Mouse (Mus musculus) limb, embryonic 12.5 days (tissue): Measurements from ENCODE around the gene Fbxl7. TPM values are rescaled to one million over a fixed set of nuclear protein-coding genes. Genes with fewer than 3 reads are reported as not detected.

Experiments used
- ATAC-seq: fragments of 200-750 bp; cut with Nextera tagmentation; 2 replicates; pipeline ENCODE4 v1.8.0; 2017; ENCODE audit warnings: low read depth, moderate TSS enrichment; ENCODE audit not compliant: insufficient number of reproducible peaks, insufficient read depth, low FRiP score, low TSS enrichment
- H3K27ac ChIP-seq: fragments of 300-500 bp; sonication (generic); 2 replicates; pipeline ENCODE4 v1.5.1; 2016; ENCODE audit warnings: mild to moderate bottlenecking, moderate library complexity
- H3K27me3 ChIP-seq: fragments of 300-500 bp; sonication (generic); 2 replicates; pipeline ENCODE4 v1.6.1; 2016; ENCODE audit warnings: mild to moderate bottlenecking, moderate library complexity
- H3K36me3 ChIP-seq: fragments of 300-500 bp; sonication (generic); 2 replicates; pipeline ENCODE4 v1.6.1; 2016; ENCODE audit warnings: mild to moderate bottlenecking, moderate library complexity
- H3K4me1 ChIP-seq: fragments of 300-500 bp; sonication (generic); replicated peaks from 2 replicates; pipeline ENCODE4 v1.6.1; 2016
- H3K4me2 ChIP-seq: fragments of 300-500 bp; sonication (generic); 2 replicates; pipeline ENCODE4 v1.6.1; 2016; ENCODE audit warnings: mild to moderate bottlenecking, moderate library complexity
- H3K4me3 ChIP-seq: fragments of 300-500 bp; sonication (generic); replicated peaks from 2 replicates; pipeline ENCODE4 v1.5.1; 2016; ENCODE audit warnings: mild to moderate bottlenecking
- H3K9ac ChIP-seq: fragments of 300-500 bp; sonication (generic); replicated peaks from 2 replicates; pipeline ENCODE4 v1.6.1; 2016; ENCODE audit warnings: mild to moderate bottlenecking, moderate library complexity
- H3K9me3 ChIP-seq: fragments of 300-500 bp; sonication (generic); 2 replicates; pipeline ENCODE4 v1.6.1; 2016; ENCODE audit warnings: mild to moderate bottlenecking, moderate library complexity
- WGBS: fragments of 180-500 bp; shearing (Covaris S2); methylation state at CpG from one replicate; pipeline ENCODE4 v1.1.7; 2016; 5-methylcytosine and 5-hydroxymethylcytosine counted together
- polyA plus RNA-seq: library from polyadenylated mRNA; unstranded; fragments of >200 nt; fragmentation: Nextera tagmentation; extraction: Ambion mirVana; gene quantifications from 2 replicates; pipeline ENCODE4 v1.2.1, GENCODE M21; 2016

The Fbxl7 gene
- polyA plus RNA-seq, 1 experiment from 2014 or later: 26.0 TPM

DNA sequence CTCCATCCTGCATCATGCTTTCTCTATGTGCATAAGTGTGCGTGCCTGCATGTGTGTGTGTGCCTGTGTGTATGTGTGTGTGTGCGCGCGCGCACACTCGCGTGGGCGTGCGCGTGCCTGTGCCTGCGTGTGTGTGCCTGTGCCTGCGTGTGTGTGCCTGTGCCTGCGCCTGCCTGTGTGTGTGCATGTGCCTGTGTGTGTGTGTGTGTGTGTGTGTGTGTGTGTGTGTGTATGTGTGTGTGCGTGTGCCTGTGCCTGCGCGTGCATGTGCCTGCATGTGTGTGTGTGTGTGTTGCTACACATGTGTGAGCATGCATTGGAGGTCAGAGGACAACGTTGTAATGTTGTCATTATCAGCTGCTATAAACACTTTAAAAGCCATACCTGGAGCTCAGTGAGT is 272.1 kb downstream of the Fbxl7 start:
- Histone ChIP-seq H3K4me2 (no peak overlapping the region), H3K9me3 (no peaks in the 10 kb centered on the region), H3K36me3 (no peaks in the 10 kb centered on the region), H3K9ac (no peak overlapping the region), H3K4me1 (peaks cover 9% of the 10 kb centered on the region), H3K27ac (no peak overlapping the region), H3K27me3 (peaks cover 3% of the 10 kb centered on the region; the same call in 1 of the 2 replicates), H3K4me3 (no peak overlapping the region)
- WGBS: 94% methylated on average over 17 of the region's 17 CpGs
- ATAC-seq: no peak

- no peak for ATAC-seq
- 46% methylated on average over 5 of the region's 5 CpGs for WGBS
- H3K27ac ChIP-seq: no peak overlapping the region
Measured at GRCm38 (mm10) chr15:26620279-26620678, 275.1 kb downstream of the Fbxl7 start.

DNA sequence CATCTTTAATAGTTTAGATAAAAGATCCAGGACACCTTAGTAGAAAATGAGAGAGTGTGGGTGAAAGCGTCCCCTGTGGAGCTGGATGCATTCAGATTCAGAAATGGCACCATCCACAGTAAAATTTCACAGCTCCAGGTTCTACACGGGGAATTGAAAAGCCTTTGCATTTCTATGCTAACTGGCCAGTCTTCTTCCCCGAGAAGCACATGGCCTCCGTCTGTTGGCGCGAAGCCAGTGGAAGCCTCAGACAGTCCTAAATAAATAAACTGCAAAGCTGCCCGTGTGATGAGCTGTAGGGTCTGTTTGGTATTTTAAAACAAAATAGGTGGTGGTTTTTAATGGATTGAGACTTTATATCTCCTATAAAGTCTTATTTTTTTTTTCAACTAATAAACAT is 276.2 kb downstream of the Fbxl7 start:
- ATAC-seq: no peak
- WGBS: 59% methylated on average over 7 of the region's 7 CpGs
- H3K27ac ChIP-seq: no peak overlapping the region

More at GRCm38 (mm10) chr15:26620279-26620678, 275.1 kb downstream of the Fbxl7 start:
- H3K36me3 ChIP-seq: no peaks in the 10 kb centered on the region
- H3K4me2 ChIP-seq: no peak overlapping the region
- no peaks in the 10 kb centered on the region for H3K9me3 ChIP-seq
- H3K9ac ChIP-seq: no peak overlapping the region
- peaks cover 9% of the 10 kb centered on the region for H3K4me1 ChIP-seq
- no peak overlapping the region for H3K4me3 ChIP-seq
- H3K27me3 ChIP-seq: peaks cover 3% of the 10 kb centered on the region; the same call in 1 of the 2 replicates

GRCm38 (mm10) chr15:26596239-26596638 is 299.1 kb downstream of the Fbxl7 start:
- no peak for ATAC-seq
- H3K27me3 ChIP-seq: no peaks in the 10 kb centered on the region
- no peak overlapping the region for H3K9ac ChIP-seq
- no peak overlapping the region for H3K27ac ChIP-seq
- no peak overlapping the region for H3K4me3 ChIP-seq
- H3K36me3 ChIP-seq: no peaks in the 10 kb centered on the region
- no peak overlapping the region for H3K4me2 ChIP-seq
- 92% methylated on average over 3 of the region's 3 CpGs for WGBS
- no peaks in the 10 kb centered on the region for H3K9me3 ChIP-seq
- H3K4me1 ChIP-seq: no peaks in the 10 kb centered on the region; the same call in 1 of the 2 replicates

More for the DNA sequence above, 276.2 kb downstream of the Fbxl7 start:
- Histone ChIP-seq H3K4me2 (no peak overlapping the region), H3K4me1 (peaks cover 9% of the 10 kb centered on the region), H3K9me3 (no peaks in the 10 kb centered on the region), H3K9ac (no peak overlapping the region), H3K27me3 (peaks cover 3% of the 10 kb centered on the region; the same call in 1 of the 2 replicates), H3K4me3 (no peak overlapping the region), H3K36me3 (no peaks in the 10 kb centered on the region)

GRCm38 (mm10) chr15:26579947-26580709 is 315.3 kb downstream of the Fbxl7 start:
- Histone ChIP-seq H3K36me3 (no peaks in the 10 kb centered on the region), H3K27me3 (no peaks in the 10 kb centered on the region), H3K9me3 (no peaks in the 10 kb centered on the region), H3K4me1 (no peaks in the 10 kb centered on the region), H3K27ac (no peak overlapping the region), H3K4me3 (no peak overlapping the region), H3K9ac (no peak overlapping the region), H3K4me2 (no peak overlapping the region)
- no peak for ATAC-seq
- WGBS: 80% methylated on average over 8 of the region's 8 CpGs

DNA sequence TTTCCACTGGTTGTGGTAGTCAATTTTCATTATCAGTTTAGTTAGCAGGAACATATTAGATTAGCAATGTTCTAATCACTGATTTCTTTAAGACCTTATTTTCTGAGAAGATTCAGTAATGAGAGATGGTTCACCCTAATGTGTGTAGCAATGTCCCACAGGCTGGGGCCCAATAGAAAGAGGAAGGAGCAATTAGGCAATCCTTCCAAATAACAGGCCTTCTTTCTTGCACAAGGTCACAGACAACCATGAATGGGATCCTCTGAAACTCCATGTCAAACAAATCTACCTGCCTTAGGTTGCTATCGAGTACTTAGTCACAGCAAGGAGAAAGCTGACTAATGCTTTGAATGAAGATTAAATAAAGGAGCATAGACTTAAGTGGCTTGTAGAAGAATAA is 316.9 kb downstream of the Fbxl7 start:
- no peak overlapping the region for H3K4me3 ChIP-seq
- H3K4me2 ChIP-seq: no peak overlapping the region
- no peaks in the 10 kb centered on the region for H3K9me3 ChIP-seq
- no peaks in the 10 kb centered on the region for H3K4me1 ChIP-seq
- no peaks in the 10 kb centered on the region for H3K27me3 ChIP-seq
- ATAC-seq: no peak
- no peak overlapping the region for H3K27ac ChIP-seq
- no peaks in the 10 kb centered on the region for H3K36me3 ChIP-seq
- no peak overlapping the region for H3K9ac ChIP-seq
- 80% methylated on average over 1 of the region's 1 CpGs for WGBS

GRCm38 (mm10) chr15:26566076-26566475 is 329.3 kb downstream of the Fbxl7 start:
- Histone ChIP-seq H3K9ac (no peak overlapping the region), H3K4me2 (no peak overlapping the region), H3K36me3 (no peaks in the 10 kb centered on the region), H3K4me1 (no peaks in the 10 kb centered on the region), H3K4me3 (no peak overlapping the region), H3K27ac (no peak overlapping the region), H3K27me3 (no peaks in the 10 kb centered on the region), H3K9me3 (0 out of 2 replicates have a peak, but pooled peaks cover 2% of the 10 kb centered on the region)
- 66% methylated on average over 2 of the region's 2 CpGs for WGBS
- ATAC-seq: no peak

GRCm38 (mm10) chr15:26553620-26554019 is 341.8 kb downstream of the Fbxl7 start:
- 76% methylated on average over 10 of the region's 10 CpGs for WGBS

DNA sequence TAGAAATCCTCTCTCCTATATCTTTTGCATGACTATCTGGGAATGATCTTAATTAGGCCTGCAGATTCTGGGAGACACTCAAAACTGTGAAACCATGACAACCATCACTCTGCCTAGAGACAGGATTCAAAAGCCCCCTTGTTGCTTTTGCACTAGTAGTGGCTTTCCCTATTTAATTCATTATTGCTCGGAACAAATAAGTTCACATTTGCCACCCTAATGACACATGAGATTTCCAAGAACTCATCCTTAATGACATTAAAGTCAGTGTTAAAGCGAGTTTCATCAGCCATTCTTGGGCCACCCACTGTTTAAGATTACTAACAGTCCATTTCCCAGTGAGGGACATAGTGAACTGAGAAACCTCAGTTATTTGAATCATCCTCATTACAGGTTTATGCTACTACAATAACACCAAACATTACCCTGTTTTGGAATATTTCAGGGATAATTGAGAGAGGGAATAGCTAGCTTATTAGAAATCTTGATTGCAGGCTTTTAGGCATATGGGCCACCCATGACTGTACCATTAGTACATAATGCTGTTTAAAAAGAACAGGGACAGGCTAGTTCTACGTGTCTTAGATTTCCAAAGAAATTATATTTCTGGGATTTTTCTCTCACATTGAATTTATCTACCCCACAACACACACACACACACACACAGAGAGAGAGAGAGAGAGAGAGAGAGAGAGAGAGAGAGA is 361.2 kb downstream of the Fbxl7 start:
- 61% methylated on average over 3 of the region's 3 CpGs for WGBS
- H3K36me3 ChIP-seq: no peaks in the 10 kb centered on the region
- no peak overlapping the region for H3K4me2 ChIP-seq
- H3K9ac ChIP-seq: no peak overlapping the region
- no peak overlapping the region for H3K4me3 ChIP-seq
- no peaks in the 10 kb centered on the region for H3K27me3 ChIP-seq
- no peak for ATAC-seq
- no peak overlapping the region for H3K27ac ChIP-seq
- no peaks in the 10 kb centered on the region for H3K9me3 ChIP-seq
- H3K4me1 ChIP-seq: peaks cover 4% of the 10 kb centered on the region; the same call in 1 of the 2 replicates

More at GRCm38 (mm10) chr15:26553620-26554019, 341.8 kb downstream of the Fbxl7 start:
- Histone ChIP-seq H3K9ac (no peak overlapping the region), H3K4me2 (no peak overlapping the region), H3K27me3 (no peaks in the 10 kb centered on the region), H3K27ac (no peak overlapping the region), H3K9me3 (no peaks in the 10 kb centered on the region; the same call in 1 of the 2 replicates), H3K36me3 (peaks cover 13% of the 10 kb centered on the region), H3K4me3 (no peak overlapping the region), H3K4me1 (no peaks in the 10 kb centered on the region)
- no peak for ATAC-seq

GRCm38 (mm10) chr15:26519220-26519631 is 376.2 kb downstream of the Fbxl7 start:
- Histone ChIP-seq H3K9ac (no peak overlapping the region), H3K36me3 (no peaks in the 10 kb centered on the region), H3K4me3 (no peak overlapping the region), H3K27me3 (no peaks in the 10 kb centered on the region), H3K9me3 (no peaks in the 10 kb centered on the region), H3K4me1 (no peaks in the 10 kb centered on the region; the same call in 1 of the 2 replicates), H3K27ac (no peak overlapping the region), H3K4me2 (no peak overlapping the region)
- 9% methylated on average over 6 of the region's 6 CpGs for WGBS
- ATAC-seq: peak; percentile 89

- Histone ChIP-seq H3K36me3 (no peaks in the 10 kb centered on the region), H3K9ac (no peak overlapping the region), H3K4me2 (no peak overlapping the region), H3K9me3 (no peaks in the 10 kb centered on the region), H3K4me1 (peaks cover 6% of the 10 kb centered on the region; the same call in 1 of the 2 replicates), H3K4me3 (no peak overlapping the region), H3K27ac (no peak overlapping the region), H3K27me3 (no peaks in the 10 kb centered on the region)
- WGBS: 35% methylated on average over 4 of the region's 4 CpGs
- ATAC-seq: no peak
Measured at GRCm38 (mm10) chr15:26501024-26501423, 394.4 kb downstream of the Fbxl7 start.
